Mouse (Mus musculus) thymus, postnatal 4 days (tissue): Measurements from ENCODE around the gene Il1r2.

Experiments used
- DNase-seq: peaks from one replicate; pipeline ENCODE4 v3.0.0; 2021

Il1r2 gene

DNA sequence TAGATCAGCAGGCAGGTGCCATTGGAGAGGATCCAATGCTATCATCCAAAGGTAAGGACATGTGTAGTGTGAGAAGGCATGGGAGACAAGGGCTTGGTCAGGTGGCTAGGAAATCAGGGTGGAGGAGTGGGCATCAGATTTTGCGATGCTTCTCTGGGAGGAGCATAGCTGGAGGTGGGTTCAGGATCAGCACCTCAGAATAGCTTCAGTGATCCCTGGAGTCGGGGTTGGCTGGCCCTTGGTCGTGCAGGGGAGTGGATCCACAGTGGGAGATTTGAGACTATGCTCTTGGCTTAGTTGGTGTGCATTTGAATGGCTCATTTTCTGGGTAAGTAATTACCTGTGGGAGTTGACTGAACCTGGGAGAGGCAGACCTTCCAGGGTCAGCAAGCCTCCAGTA is 59.7 kb downstream of the Il1r2 start:
- no peak for DNase-seq

GRCm38 (mm10) chr1:40139798-40140532 is 66.1 kb downstream of the Il1r2 start:
- no peak for DNase-seq

DNA sequence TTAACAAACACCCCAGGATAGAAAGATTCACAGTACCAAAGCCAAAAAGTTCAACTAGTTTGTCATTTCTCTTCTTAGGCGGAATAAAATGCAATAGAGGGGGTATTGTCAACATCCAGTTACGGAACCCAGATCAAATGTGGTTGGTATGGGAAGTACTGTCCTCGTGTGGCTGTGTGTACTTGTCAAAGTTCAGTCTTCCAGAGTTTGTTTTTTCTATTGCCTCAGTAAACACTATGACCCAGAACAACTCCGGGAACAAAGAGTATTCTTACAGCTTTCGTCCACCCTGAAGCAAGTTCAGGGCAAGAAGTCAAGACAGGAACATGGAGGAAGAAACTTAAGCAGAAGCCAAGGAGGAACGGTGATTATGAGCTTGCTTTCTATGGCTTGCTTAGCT is 82.2 kb downstream of the Il1r2 start:
- DNase-seq = no peak

DNA sequence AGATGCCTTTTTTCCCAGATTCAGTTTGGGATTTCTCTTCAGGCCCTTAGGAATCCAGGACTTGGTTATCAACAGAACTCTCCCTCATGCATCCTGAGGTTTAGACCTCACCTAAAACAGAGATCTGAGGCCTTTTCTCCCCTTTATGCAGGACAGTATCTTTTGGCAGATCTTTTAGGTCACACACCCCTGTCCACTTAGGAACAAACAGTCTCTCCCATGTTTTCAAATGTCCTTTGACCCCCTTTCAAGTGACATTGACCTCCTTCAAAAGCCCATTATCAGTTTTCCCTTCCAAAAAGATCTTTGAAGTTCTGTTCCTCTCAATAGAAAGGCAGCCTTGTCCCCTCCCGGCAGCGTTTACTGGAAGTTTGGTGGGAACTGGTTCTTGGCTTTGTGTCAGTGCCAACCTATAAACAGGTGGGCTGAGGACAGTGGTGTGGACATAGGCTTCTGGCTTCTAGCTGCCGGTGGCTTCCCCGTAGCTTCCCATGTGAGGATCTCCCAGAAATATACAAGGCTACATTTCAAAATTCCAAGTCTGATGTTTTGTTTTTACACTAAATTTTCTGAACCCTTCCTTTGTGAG is 89.5 kb downstream of the Il1r2 start:
- DNase-seq = no peak

GRCm38 (mm10) chr1:40164331-40164730 is 90.5 kb downstream of the Il1r2 start:
- DNase-seq = no peak

- no peak for DNase-seq
Measured at GRCm38 (mm10) chr1:40167585-40167984, 93.7 kb downstream of the Il1r2 start.

DNA sequence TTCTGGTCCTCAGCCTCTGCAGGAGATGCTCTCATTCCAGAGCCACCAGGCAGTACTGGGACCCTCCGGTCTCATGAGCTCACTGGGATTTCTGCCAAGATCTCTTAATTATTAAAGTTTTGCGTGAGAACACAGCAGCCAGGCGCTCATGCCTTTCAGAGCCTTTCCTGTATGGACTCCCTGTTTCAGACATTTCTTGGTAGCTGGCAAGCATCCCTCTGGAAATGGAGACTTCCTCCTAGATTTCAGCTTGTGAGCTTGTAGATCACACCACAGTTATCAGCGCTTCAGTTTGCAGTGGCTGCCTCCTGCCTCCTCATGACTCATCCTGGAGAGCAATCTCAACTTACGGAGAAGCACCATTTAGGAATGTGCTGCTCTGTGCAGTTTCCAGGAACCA is 98.0 kb downstream of the Il1r2 start:
- DNase-seq = no peak

- no peak for DNase-seq
Measured at GRCm38 (mm10) chr1:40174146-40174545, 100.3 kb downstream of the Il1r2 start.
